Mouse (Mus musculus): ENCODE data around the gene Nedd4.

Gene Nedd4

DNA sequence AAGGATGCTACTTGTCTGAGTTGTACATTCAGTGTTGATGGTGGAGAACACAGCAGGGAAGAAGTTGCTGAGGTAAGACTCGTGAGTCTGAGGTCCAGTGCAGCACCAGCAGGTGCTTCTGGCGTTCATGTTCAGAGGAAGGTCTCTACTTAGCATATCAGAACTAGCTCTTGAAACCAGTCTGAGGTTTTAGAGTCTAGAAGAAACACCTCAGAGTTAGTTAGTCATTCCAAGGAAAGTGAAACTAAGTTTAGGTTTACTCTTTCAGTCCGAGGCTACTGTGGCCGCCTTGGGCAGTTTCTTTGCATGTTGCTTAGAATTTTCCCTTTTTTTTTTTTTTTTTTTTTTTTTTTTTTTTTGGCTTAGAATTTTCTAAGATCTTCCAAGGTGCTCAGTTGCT is 16.6 kb downstream of the Nedd4 start:
- DNase-seq (ENCODE audit: low spot score): no peak

DNA sequence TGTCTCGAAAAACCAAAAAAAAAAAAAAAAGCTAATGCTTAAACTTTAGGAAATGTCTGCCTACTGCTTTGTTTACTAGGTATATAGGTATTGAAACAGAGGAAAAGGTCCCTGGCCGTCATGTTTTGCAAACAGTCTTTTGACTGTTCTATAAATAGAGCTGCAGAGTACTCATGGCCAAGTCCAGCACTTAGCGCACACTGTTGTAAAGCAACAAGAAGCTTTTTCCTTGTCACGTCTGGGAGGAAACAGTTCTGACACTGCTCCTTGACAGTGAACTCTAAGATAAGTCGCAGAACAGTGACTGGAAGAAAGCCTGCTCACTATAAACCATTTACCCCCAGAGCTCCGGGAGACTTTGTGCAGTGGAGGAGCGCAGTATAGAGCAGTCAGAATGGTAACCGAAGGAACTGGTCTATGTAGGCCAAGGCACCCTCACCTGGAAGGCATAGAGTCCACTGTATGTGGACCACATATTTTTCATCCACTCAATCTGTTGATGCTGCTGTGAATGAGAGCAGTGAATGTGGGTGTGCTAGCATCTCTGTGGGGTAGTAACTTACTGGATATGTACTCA is 19.6 kb downstream of the Nedd4 start:
- DNase-seq (ENCODE audit: low spot score): no peak

DNA sequence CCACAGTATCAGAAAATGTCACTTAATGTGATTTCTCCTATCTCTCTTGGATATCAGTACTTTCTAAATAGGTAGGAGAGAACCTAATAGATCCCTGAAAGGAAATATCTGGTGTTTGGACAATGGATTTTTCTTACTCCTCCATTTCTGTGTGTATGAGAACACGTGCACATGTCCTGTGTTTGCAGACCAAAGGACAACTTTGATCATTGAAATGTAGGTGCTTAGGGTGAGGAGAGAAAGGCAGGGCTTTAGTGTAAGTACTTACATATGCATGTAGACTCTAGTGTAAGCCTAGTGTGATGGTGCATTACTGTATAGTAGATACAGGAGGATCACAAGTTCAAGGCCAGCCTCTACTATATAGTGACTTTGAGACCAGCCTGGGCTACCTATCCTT is 21.1 kb downstream of the Nedd4 start:
- DNase-seq (ENCODE audit: low spot score): no peak

DNA sequence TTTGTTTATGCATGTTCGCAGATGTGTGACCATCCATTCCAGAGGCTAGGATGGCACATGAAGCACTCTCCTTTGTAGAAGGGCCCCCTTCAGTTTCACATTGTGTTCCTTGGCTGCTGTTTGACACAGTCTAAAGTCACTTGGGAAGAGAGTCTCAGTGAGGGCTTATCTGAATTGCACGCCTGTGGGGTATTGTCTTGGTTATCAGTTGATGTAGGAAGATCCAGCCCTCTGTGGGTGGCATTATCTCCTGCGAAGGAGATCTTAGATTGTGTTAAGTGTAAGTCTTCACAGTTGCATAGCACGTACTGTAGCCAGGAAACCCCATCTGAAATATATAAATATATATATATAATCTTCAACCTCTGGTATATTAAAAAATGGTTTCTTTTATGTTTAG is 23.1 kb downstream of the Nedd4 start:
- no peak for DNase-seq (ENCODE audit: low spot score)

DNA sequence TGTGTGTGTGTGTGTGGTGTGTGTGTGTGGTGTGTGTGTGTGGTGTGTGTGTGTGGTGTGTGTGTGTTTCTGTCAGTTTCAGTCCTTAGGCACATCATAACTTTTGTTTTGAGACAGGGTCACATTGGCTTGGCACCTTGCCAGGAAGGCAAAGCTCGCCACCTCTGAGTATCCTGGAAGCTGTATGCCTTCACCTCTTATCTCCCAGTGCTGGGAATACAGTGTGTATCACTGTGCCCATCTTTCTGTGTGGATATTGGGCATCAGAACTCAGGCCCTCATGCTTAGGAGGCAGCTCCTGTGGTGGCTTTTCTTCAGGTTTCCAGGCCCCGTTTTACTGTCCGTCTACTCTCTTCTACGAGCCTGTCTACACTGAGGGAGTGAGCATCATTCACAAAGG is 24.4 kb downstream of the Nedd4 start:
- no peak for DNase-seq (ENCODE audit: low spot score)

DNA sequence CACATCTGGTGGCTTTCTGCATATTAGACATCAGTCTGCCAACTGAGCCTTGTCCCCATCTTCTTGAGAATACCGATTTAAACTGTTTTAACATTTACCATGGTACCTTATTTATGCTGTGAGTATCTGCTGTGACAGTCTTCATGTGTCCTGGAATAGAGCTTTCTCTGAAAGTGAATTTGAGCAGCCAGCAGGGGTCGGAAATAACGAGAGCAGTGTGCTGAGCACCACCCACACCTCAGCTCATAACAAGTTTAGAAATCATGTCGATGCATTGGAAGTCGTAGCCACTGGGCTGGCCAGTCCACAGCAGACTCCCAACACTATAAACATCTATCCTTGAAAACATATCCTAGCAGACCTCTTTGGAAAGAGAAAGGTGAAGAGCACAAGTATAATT is 27.4 kb downstream of the Nedd4 start:
- DNase-seq (ENCODE audit: low spot score): no peak

DNA sequence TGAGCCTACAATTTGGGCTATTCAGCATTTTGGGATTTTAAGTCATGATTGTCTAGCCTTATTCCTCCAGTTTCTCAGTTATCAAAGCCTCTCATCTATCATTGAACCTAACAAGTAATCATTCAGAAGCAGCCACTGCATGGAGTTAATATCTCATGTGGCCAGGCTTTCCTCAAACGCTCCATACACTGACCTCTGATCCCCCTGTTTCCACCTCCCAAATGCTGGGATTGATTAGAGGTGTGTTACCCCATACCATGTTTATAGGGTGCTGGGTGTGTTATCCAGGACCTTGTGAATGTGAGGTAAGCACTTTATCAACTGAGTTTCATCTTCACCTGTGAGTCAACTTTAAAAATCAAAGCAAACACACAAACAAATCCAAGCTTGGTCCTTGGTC is 28.7 kb downstream of the Nedd4 start:
- no peak for DNase-seq (ENCODE audit: low spot score)

DNA sequence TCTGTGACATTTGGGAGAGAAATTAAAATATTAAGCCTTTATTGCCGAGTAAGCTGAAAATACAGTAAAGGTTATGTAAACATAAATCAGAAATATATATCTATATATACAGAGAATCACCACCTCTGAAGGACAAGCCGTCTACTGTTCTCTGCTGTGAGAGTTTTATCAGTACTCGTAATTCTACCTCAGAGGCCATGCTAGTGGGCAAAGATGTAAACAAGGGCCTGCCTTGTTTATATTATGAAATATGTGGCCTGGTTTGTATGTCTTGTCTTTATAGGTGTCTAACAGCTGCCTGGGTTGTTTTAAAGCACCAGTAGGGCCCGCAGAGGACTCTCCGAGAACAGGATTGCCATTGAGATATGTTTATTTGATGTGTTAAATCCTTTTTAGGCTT is 29.8 kb downstream of the Nedd4 start:
- no peak for DNase-seq (ENCODE audit: low spot score)

DNA sequence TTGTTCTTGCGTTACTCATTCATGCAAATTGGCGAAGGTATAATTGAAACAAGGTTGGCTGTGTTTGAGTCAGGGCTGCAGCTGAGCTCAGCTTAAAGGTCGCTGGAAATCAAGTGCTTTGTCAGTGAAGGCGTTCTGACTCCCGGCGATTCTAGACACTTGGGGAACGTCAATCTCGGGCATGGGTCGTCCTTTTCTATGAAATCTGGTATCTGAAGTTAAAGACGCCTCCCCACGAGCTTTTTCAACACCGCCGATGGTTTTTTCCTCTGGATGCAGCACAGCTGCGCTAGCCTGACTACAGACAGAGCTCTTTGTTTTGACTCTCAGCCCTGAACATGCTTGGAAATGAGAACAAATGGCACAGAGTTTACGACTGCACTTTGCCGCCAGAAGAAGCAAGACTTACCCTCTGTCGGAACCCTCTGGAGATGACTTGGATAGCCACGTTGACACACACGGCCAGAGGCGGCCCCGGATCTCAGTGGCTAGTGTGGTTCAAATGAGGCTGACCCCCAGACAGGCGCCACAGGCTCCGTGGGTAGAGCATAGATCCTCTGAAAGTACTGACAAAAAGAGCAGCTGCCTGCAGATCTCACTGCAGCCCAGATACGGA is 31.0 kb downstream of the Nedd4 start:
- no peak for DNase-seq (ENCODE audit: low spot score)

DNA sequence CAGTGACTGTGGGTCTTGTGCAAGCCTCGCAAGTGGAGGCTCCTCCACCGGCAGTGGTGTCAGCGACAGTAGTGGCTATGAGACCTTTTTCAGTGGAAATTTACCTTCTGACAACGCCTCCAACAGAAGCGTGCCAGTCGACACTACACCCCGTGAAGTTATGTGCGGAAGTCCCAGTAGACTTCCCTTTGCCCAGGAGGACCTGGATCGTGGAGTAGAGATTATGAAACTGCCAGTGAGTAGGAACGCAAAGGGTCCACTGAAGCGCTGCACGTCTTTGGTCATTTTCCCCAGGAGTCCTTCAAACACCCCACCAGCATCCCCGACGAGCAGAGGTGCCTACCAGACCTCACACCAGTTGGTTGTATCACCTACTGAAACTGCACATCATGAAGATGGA is 31.7 kb downstream of the Nedd4 start:
- no peak for DNase-seq (ENCODE audit: low spot score)

DNA sequence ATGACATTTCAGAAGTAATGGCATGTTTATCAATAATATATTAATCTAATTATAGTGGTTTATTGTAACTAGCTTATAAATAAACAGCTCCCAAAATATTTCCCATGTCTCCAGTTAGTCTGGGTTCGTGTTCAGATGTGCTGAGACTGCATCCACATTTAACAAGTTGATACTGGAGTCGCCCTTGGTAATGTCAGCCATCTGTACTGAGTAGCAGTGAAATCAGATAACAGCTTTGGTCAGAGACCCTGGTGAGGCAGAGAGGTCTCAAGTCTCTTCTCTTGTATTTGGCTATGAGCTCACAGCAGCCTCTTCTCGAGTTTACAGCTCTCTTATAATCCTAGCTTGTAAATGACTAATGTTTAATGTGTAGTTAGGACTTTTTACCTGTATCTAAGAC is 34.4 kb downstream of the Nedd4 start:
- no peak for DNase-seq (ENCODE audit: low spot score)

DNA sequence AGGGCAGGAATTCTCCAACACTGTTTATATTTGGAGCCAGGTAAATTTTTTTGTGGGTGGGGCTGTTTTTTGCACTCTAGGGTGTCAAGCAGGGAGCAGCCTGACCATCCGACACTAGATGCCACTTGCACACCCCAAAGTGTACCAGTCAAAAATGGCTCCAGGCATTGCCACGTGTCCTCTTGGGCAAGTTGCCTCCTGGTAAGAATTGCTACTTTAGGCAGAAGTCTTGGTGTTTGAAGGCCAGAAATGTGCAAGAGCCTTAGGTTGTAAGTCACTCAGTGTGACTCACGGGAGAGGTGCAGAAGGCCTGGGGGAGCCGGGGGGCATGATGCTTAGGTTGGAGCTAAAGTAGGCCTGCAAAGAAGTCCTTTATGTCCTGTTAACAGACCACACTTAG is 35.6 kb downstream of the Nedd4 start:
- DNase-seq (ENCODE audit: low spot score): no peak

DNA sequence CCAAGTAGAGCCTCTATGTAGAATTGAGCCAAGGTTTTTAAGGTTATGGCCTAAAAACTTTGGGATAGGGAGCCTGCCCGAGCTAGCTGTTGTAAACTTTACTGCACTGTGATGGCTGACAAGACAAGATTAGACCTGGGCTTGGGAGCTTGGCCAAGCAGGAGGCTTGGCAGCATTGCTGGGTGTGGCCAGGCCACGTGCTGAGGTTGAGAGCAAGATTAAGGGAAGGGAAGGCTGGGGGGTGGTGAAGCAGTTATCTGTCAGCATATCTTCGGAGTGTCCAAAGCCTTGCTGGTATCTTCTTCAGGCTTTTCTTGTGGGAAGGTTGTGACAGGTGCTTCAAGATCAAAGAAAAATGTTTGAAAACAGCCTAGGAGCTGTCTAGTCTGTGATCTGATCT is 37.6 kb downstream of the Nedd4 start:
- no peak for DNase-seq (ENCODE audit: low spot score)

DNA sequence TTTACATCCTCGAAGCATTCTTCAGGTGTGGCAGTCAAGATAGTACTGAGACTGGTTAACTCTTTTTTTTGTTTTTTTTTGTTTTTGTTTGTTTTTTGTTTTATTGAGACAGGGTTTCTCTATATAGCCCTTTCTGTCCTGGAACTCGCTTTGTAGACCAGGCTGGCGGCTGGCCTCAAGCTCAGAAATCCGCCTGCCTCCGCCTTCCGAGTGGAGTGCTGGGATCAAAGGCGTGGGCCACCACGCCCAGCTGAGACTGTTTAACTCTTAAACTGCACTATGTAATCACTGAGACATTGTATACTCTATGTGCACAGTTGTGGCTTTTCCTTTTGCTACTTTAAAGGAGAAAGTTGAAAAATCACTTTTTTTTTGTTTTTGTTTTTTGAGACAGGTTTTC is 39.3 kb downstream of the Nedd4 start:
- DNase-seq (ENCODE audit: low spot score): no peak

DNA sequence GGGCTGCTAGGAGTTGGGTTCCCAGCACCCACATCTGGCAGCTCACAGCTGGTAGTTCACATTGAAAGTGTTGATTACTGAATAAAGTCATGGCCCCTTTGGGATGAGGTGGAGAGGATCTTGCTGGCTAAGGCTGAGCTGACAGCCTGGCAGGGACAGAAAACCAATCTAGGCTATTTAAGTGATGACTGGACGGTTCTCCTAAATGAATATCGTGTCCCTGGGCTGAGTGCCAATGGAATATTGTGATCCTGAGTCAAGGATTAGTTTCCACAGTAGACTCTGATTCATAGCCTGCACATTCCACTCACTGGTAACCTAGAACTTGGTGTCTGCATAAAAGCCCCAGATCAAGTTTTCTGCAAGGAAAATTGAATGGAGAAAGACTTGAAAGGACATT is 39.9 kb downstream of the Nedd4 start:
- peak; percentile 60 for DNase-seq (ENCODE audit: low spot score)

DNA sequence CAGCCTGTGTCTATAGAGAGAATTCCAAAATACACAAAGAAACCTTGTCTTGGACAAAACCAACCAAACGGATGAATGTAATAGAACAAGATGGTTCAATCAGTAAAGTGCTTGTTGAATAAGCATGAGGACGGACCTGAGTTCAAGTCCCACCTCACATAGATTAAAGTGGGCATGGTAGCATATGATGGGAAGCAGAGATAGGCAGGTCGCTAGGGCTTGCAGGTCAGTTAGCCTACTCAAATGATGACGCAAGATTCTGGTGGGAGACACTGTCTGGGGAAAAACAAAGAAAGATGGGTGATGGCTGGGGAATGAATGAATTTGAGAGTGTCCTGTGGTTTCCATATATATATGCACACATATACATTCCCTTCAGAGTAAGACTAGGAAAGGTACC is 41.0 kb downstream of the Nedd4 start:
- no peak for DNase-seq (ENCODE audit: low spot score)

DNA sequence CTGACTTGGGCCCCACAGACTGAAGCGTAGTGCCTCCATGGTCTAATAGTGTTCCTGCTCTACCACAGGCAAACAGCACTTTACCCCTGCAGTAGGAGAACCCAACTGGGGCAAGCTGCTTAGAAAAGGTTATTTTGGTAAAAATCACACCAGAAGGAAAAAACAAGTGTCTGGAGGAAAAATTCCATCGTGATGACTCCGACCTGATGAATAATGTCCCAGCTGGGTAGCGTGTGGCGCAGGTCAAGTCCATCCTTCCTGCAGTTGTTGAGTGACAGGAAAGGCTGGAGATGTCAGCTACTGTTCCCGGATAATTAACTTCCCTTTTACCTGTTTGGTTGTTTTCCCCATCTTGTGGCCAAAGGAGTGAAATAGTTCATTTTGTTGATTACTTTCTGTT is 41.6 kb downstream of the Nedd4 start:
- DNase-seq (ENCODE audit: low spot score): no peak

DNA sequence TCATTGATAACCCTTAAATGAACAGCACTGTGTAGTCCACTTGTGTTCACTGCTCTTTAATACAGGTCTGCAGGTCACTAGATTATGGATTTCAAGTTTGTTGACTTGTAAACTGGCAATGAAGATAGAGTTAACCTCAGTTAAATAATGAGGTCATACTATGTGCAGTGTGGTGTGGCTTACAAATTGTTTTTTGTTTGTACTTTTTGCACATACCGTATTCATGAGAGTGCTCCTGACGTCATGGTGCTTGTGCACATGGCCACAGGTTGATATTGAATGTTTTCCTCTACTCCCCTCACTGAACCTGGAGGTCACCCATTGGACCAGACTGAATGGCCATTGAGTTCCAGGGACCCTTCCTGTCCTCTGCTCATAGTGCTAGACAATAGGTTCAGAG is 43.1 kb downstream of the Nedd4 start:
- DNase-seq (ENCODE audit: low spot score): no peak

DNA sequence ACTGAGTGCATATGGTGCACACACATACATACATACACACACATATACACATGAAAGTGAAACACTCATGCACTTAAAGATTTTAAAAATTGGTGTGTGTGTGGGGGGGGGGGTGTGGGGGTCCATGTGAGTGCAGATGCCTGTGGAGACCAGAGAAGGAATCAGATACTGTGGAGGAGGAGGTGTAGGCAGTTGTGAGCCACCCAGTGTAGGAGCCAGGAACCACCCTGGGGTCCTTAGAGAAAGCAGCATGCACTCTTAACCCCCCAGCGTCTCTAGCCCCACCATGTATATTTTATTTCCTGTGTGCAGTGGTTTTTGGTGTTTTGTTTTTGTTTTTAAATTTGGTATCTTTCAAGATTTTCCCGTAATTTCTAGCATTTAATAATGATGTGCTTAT is 45.9 kb downstream of the Nedd4 start:
- DNase-seq (ENCODE audit: low spot score): no peak

DNA sequence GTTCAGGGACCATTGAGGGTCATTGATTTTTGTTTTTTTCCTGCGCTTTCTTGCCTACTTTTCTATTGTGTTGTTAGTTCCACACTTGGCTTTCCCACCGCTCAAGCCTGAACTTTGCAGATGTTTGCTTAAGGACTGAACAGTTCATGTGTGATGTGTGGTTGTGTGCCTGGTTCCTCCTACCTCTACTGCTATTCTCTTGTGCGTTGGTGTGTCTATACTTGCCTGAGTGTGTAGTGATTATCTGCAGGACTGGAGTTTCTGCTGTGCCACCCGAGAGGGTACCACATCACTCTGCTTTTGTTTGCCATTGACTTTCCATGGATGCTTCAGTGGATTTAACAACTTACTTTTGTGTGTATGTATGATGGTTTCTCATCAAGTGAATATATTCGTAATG is 46.5 kb downstream of the Nedd4 start:
- no peak for DNase-seq (ENCODE audit: low spot score)

DNA sequence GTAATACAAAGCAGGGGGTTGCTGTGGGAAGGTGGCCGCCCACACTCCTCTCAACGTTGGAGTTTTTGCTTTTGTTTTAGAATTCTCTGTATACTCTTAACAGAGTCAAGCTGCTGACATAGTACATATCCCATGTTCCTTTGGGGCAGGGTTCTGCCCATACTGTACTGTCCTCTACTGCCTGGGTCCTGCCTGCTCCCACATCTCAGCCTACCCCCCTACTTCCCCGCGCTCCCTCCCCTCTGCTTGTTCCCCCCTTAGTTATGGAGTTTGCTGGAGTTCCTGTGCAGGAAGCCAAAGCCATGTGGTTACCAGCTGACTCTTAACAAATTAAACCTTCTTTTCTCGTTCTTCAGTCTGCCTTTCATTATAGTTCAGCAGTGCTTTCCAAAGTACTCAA is 47.9 kb downstream of the Nedd4 start:
- DNase-seq (ENCODE audit: low spot score): no peak

DNA sequence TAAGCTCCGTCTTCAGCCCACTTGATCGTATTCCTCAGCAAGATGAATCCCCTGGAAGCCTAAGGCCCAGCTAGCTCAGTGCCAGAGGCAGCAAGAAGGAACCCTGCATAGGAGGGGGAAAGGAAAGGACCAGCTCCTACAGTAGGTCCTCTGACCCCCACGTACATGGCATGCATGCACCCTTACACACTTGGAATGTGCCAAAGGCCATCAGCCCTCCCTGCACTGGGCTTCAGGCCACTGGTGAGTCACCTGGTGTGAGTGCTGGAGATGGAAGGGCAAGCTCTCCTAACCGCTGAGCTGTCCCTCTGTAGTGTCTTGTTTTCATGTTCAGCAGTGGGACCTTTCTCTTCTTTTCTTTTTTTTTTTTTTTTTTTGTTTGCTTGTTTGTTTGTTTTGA is 52.8 kb downstream of the Nedd4 start:
- no peak for DNase-seq (ENCODE audit: low spot score)

DNA sequence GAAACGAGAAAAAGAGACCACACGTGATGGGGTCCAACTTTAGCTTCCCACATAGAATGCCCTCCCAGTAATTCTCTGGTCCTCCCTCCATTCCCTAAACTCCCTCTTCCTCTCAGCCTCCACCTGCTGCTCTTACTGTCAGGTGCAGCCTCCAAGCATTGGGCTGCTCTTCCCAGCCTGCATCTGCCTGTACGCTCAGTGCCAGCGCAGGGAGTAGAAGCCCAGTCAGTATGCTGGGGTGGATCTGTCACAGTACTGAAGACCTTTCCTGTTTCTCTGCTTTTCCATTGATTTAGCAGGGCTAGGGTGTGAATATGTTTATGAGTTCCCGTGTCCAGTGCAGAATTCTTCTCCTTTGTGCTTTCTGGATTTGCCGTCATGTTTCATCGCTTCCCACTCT is 54.1 kb downstream of the Nedd4 start:
- DNase-seq (ENCODE audit: low spot score): no peak

DNA sequence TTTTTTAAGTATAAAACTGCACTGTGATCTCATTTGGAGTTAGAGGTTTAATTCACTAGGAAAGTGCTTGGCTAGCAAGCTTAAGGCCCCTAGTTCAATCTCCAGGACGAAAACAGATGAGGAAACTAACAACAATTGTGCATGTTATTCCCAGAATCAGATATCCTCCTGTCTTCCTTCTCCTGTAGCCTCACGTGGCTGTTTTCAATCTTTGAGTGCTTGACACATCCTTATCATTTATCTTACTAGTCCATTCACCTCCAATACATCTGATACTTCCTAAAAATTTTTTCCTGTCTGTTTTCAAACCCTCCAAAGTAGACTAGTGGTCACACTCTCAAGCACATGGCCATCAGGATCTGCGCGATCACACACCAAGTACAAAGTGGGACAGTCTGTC is 57.0 kb downstream of the Nedd4 start:
- no peak for DNase-seq (ENCODE audit: low spot score)

DNA sequence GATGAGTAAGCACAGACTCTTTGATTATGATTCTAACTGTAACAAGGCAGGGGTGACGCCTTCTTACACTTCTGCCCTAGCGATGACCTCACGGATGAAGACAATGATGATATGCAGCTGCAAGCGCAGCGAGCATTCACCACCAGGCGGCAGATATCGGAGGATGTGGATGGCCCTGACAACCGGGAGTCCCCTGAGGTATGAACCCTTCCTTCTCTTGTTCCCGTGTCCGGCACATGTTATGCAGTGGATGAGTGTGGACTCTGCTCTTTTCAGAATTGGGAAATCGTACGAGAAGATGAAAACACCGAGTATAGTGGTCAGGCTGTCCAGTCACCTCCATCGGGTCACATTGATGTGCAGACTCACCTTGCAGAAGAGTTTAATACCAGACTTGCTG is 59.1 kb downstream of the Nedd4 start:
- DNase-seq (ENCODE audit: low spot score): no peak

Data from testis, postnatal 14 days (tissue).